Mouse (Mus musculus): ENCODE results near the gene Tango2.

Gene Tango2

DNA sequence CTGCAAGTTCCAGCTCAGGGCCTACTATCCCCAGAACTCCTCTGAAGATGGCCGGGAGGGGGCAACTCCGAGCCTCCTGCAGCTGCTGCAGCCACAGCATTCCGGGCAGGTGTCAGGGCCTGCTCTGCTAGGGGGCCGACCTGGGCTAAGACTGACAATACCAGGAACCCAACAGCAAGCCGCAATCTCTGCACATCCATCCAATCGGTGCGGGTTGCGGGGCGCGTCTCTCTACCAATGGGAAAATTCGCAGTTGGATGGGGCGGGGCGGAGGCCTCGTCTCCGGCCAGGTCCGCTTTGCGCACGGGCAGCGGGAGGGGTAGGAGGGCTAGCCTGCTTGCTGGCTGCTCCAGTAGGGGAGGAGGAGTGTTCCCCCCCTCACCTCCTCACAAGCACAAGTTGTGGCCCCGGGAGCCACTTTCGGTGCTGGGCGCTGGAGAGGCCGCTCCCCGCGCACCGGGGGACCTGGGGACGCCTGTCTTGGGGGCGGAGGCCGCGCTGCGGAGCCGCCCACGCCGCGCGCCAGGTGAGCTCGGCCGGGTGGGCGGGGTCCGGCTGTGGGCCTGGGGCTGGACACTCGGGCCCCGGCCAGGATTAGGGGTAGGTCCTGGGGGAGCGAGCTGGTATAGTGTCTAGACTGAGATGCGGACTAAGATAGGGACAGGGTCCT is at the start of gene Tango2, which contains the start of gene Arvcf:
TSS of gene Tango2 (minus strand) at position 173 of the 670 bp plus-strand sequence.
TSS of gene Arvcf (plus strand) at position 252 of the 670 bp plus-strand sequence.
- DNase-seq (ENCODE audit: low read depth in 2 of 2, low spot score in 2 of 2): no peak

DNA sequence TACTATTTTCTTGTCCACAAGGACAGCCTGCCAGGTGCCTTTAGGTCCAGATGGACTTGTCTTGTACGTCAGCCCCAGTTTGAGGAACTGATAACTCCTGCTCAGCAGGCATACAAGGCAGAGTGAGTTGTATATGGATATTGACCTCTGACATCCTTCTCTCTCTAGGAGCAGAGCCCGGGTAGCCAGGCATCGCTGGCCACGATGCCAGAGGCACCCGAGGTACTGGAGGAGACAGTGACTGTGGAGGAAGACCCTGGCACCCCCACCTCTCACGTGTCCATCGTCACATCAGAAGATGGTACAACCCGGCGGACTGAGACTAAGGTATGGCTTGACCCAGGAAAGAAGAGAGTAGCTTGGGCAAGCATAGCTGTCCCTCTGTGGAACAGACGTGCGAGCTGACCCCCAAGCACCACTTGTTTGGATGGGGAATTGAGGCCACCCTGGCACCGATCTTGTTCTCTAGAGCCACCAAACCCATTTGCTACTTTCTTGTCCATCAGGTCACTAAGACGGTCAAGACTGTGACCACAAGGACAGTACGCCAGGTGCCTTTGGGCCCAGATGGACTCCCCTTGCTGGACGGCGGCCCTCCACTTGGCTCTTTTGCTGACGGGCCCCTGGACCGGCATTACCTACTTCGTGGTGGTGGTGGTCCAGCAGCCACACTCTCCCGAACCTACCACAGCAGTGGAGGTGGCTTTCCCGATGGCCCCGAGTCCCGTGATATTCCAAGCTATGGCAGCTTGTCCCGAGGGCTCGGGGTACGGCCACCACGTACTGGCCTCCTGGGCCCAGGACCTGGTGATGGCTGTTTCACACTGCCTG is 49.1 kb upstream of the Tango2 start:
- DNase-seq (ENCODE audit: low read depth in 2 of 2, low spot score in 2 of 2): no peak

DNA sequence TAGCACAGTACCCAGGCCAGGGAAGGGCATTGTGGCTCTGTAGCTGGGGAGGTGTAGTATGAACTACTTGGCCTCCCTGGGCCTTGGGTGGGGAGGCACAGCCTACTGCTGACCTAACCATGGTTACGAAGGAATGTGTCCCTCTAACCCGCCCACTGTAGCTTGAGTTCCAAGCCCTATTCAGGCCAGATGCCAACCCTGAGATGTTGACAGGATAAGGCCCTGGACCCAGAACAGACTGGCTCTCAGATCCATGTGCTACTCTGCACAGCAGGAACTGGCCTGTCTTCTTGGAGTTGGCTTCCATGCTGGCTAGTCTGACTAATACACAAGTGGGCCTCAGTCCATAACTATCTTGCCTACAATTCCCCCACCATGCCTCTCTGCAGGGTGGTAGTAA is 48.3 kb upstream of the Tango2 start:
- no peak for DNase-seq (ENCODE audit: low read depth in 2 of 2, low spot score in 2 of 2)

DNA sequence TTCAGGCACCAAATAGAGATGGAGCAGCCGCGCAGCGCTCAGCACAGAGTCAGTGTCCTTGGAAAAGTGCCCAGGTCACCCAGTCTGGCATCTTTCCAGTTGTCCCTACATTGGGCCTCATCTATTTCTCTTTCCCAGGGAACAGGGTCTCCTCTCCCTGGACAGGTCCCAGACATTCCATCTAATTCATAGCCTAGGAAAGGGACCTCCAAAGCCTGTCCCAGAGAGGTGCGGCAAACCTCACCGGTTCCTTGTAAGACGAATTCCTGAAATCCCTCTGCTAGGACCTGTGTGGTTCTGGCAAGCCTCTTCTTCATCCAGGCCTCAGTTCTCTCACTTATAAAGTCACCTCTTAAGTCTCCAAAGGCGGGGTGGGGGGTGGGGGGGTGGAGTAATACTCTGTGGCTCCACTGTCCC is 47.7 kb upstream of the Tango2 start:
- DNase-seq (ENCODE audit: low read depth in 2 of 2, low spot score in 2 of 2): no peak

DNA sequence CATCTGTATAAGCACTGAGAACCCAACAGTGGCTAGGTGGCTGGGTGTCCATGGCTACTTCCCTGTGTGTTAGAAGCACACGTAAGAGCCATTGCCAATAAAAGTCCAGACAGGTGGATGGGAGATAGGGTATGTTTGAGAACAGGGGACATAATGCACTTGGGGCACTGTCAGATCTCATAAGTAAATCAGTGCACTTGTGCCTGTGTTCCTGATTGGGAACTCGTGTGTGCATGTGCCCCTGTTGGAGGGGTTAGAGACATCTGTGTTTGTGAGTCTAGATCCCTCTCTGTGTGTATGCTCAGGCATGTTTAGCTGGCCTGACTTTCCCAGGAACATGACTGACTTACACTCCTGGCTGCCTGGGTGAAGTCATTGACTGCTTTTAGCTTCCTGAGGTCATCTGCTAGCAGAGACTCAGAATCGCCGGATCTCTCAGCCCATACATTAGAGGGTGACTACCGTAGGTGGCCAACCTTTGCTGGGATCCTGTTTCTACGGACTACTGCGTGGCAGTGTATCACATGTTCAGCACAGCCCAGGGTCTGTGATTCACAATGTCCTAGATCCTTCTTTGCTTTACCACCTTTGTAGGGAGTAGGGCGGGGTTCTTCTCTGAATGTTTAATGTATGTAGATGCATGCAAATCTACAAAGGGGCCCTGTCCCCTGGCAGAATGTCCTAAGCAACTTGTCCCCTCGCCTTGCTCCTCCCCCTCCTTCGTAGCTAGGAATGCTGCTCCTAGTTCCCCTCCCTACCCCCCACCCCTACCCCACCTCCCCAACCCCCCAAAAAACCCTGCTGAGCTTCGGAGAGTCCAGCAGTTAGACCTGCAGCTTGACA is 47.1 kb upstream of the Tango2 start:
- no peak for DNase-seq (ENCODE audit: low read depth in 2 of 2, low spot score in 2 of 2)

DNA sequence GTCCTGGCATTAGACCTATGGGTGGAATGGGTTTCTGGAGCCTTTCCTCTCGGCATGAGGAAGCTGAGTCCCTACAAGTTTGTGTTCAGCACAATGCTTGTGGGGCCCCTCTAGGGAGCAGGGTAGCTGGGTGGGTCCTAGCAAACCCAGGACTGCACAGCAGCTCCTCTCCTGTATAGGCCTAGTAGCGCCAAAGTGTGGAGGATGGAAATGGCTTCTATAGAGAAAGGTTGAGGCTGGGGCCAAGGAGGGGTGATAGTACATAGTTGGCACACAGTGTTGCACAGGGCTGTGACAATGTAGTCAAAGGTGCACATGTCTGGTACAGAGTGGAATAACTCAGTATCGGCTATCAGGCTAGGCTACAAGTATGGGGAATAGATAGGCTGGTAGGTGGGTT is 46.2 kb upstream of the Tango2 start:
- DNase-seq (ENCODE audit: low read depth in 2 of 2, low spot score in 2 of 2): no peak

DNA sequence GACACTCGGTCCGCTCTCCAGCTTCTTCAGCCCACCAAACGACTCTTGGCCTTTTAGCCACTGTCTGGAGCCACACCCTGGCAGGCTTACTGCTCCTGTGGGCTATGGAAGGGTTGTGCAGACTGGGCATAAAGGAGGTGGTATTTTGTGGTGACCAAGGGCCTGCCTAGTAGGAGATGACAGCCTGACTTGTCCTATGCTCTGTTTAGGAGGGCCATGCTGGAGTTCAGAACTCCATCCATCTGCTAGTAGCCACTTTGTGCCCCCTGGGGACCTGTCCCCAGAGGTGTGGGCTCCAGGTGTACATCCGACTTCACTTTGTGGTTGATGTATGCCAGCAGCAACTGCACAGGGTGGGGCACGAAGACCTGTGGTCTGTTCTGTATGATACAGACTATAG is 45.7 kb upstream of the Tango2 start:
- DNase-seq (ENCODE audit: low read depth in 2 of 2, low spot score in 2 of 2): no peak

DNA sequence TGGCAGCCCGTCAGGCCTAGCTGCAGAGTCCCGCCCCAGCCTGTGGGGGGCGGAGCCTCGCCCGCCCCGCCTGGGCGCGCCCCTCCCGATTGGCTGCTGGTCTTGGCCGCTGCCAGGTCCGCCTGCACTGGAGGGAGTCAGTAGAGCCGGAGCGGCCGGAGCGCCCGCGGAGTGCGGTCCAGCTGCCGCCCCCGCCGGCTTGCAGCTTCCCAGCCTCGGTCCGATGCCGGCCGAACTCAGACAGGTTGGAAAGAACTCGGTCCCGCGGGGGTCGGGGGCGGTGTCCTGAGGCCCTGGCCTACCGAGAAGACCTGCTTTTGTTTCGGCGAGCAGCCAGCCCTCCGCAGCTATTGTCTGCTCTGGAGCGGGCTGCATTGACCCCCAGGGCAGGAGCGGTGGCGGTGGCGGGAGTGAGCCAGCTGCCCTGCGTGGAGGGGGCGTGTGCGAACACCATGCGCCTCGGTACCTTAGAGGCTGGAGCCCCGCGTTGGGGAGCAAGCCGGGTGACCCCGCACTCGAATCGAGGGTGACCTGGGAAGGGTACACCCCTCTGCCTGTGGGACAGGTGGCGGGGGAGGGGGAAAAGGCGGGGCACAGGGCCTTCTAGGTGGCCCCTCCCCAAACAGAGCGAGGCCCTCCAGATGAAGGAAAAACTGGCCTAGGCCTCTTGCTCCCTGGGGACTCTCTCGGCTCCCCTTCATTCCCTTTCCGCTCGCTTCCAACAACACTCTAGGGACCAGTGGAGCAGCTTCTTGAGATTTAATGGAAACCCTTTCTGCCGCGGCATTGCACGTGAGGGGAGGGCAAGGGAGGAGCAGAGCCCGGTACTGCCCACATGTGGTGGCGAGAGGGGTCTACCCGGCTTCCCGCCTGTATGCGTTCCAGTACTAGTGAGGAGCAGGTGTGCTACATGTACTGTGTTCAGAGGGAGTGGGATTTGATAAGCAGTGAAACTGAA is 44.8 kb upstream of the Tango2 start:
- DNase-seq (ENCODE audit: low read depth in 2 of 2, low spot score in 2 of 2): peak; percentile 30 to 50

DNA sequence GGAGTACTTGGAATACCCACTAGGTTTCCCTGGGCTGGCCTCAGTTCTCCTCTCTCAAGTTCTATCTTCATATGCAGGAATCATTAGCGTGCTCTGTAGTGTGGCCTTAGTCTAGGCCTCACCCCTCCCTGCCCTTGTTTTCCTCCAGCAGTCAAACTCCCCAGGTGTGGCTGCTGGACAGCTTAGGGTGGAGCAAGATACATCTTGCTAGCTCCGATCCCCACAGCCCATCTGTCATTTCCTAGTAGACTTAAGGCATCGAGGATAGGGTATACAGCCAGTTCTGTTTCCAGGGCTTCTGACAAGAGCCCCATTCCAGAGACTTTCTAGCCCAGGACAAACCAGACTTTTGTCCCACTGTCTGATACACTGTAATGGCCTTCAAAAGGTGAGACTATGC is 43.8 kb upstream of the Tango2 start:
- DNase-seq (ENCODE audit: low read depth in 2 of 2, low spot score in 2 of 2): no peak

DNA sequence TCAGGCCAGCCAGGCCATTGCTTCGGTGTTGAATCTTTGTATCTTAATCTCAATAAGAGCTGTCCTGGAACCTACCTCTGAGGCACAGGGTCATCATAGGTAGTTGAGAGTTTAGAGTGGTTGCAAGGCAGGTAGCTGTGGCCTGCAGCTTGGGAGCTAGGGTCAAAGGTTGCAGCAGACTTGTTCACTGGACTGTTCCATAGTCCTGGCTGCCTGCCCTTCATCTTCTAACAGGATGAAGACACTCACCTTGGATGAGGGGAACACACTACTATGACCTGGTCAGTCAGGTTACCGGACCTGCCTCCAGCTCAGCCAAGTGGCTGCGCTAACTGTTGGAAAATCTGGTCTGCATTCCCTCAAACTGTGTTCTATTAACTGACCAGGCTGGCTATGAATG is 43.2 kb upstream of the Tango2 start:
- DNase-seq (ENCODE audit: low read depth in 2 of 2, low spot score in 2 of 2): no peak

DNA sequence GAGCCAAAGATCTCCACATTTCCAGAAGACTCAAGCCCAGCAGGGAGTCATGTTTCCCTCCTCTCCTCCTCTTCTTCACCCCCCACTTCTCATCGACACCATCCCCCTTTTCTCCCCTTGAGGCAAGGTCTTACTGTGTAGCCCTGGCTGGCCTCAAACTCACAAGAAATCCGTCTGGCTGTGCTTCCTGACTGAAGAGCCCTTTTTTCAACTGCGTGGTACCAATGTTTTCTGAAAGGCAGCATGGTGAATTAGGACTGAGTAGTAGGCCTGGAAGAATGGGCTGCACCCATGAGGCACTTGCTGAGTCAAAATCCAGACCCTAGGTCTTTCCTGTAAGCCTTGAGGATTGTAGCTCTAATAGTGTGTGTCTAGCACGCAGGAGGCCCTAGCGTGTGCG is 42.5 kb upstream of the Tango2 start:
- no peak for DNase-seq (ENCODE audit: low read depth in 2 of 2, low spot score in 2 of 2)

DNA sequence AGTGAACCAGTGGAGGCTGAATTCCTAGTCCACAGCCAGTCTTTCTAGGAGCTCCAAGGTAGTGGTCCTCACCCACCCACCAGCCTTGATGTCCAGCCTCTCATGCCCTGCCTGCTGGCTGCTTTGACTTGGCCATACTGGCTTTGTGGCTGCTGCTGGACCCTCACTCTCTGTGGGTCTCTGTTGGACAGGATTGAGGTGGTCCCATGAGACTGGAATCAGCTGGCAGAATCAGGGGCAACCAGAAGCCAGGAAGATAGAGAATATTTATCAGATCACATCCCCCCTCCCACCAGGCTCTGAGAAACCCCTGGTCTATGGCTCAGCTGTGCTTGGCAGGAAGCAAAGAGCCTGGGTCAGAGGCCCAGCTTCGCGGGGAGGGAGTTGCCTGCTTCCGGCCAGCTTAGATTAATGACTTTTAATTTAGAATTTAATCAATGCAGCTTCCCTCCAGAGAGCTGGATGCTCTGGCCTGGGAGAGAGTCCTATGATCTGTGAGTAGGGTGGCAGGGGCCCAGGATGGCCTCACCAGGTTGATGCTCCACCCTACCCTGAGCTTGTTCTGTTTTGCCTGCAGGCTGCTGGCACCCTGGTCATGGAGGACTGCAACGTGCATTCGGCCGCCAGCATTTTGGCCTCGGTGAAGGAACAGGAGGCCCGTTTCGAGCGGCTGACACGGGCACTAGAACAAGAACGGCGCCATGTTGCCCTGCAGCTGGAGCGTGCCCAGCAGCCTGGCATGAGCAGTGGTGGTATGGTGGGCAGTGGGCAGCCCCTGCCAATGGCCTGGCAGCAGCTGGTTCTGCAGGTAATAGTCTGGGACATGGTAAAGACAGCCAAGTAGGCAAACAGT is 40.9 kb upstream of the Tango2 start:
- no peak for DNase-seq (ENCODE audit: low read depth in 2 of 2, low spot score in 2 of 2)

DNA sequence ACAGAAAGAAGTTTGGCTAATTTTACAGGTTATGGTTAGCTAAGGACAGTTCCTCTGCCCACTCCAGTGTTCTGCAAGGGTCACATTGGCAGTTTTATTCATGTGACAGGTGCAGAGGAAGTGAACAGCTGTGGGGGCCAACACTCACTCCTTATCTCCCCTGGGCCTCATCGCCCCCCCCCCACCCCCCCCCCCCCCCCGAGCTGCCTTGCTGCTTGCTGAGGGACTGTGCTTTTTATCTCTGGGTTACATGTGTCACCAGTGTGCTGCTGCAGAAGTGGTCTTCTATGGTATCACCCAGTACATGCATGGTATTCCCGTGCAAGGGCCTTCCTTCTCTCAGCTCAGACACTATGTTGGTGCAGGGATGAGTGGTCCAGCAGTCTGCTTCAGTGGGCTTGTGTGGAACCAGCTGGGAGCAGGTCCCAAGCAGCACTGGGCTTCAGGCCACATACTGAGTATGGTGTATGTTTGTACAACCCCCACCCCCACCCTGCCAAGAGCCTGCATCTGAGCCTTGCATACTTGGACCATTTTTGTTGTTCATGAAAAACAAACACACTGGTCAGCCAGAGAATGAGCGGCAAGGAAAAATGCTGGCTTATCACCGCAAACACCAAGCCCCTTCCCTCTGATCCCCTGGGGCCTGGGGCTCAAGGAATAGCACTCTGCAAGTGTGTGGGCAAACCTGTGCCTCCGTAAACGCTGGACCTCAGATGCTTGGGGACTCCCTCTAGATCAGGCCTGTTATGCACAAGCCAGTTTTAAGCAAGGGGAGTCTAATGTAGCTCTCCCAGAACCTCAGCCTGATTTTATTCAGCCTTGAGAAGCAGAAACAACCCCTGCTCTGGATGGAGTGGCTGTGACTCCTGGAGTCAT is 40.0 kb upstream of the Tango2 start:
- DNase-seq (ENCODE audit: low read depth in 2 of 2, low spot score in 2 of 2): no peak

DNA sequence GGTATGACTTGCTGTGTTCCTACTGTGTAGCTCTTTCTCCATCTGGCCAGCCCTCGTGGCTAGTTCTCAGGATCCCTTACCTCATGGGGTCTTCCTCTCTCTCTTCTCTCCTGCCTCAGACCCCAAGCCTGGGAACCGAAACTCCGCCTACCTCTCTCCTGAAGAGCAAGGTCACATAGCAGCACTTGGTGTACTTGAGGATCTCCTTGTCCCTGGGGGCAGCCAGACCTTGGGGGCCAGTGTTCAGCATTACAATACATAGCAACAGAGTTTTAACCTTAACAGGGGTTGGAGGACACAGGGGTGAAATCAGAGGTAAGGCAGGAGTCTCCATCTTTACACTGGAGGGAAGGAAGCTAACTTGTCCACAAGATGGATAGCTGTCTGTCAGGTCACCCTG is 39.1 kb upstream of the Tango2 start:
- DNase-seq (ENCODE audit: low read depth in 2 of 2, low spot score in 2 of 2): no peak

DNA sequence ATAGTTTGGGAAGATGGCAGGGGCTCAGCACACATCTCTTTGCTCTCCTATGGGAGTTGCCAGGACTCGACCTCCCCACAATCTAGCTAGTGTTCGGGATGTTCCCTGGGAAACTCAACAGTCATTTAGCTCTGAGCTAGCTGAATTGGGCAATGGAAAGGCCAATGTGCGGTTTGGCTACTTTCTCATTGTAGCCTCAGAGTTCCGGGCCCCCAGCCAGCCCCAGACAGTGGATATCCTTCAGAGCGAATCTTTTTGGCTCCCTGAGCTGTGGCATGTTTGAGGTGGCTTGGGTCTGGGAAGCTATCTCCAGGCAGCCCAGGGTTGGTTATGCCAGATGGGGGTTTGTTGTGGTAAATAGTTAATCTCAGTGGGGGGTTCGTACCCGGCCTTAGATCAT is 38.5 kb upstream of the Tango2 start:
- DNase-seq (ENCODE audit: low read depth in 2 of 2, low spot score in 2 of 2): no peak

DNA sequence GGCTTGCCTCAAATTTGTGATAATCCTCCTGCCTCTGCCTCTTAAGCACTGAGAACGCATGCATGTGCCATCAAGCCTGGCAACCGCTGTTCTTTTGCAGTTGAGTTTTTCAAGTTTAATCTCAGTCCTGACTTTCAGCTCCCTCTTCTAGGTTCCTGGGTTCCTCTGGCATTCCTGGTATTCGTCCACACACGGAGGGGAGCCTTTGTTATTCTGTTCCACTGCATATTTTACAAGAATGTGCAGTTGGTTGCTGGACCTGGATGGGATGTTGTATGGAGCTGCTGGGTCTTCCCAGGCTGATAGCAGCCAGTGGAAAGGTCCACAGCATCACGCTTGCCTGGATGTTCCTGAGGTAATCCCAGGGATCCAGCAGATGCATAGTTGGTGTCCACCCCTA is 37.5 kb upstream of the Tango2 start:
- no peak for DNase-seq (ENCODE audit: low read depth in 2 of 2, low spot score in 2 of 2)

DNA sequence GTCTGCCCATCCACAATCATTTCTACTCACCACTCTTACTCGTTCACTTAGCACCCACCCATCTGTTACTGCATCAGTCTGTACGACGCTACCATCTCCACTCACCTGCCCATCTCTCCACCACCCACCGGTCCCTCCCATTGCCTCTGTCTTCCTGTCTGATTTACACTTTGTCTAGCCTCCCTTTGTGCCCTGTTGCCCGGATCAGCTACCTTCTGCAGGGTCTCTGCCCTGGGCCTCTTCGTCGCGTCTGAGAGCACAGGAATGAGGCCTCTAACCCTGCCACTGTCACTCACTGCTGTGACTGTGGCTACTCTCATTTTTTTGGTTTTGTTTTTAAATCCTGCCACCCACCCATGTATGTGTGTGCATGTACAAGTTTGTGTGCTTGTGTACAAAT is 36.8 kb upstream of the Tango2 start:
- no peak for DNase-seq (ENCODE audit: low read depth in 2 of 2, low spot score in 2 of 2)

DNA sequence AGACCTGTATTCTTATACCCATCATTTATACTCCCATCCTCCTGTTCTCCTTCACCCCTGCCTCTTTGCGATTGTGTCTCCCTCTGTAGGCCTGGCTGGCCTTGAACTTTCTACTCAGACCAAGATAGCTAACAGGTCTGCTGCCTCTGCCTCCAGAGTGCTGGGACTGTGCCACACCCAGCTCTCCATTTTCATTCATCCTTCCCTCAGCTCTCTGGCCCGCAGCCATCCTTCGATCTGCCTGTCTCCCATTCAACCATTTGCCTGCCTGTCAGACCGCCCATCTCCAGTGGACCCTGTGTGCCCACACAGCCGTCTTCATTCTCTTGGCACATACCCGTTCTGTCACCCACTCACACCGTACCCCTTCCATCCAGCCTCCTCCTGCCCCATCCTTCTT is 36.3 kb upstream of the Tango2 start:
- no peak for DNase-seq (ENCODE audit: low read depth in 2 of 2, low spot score in 2 of 2)

DNA sequence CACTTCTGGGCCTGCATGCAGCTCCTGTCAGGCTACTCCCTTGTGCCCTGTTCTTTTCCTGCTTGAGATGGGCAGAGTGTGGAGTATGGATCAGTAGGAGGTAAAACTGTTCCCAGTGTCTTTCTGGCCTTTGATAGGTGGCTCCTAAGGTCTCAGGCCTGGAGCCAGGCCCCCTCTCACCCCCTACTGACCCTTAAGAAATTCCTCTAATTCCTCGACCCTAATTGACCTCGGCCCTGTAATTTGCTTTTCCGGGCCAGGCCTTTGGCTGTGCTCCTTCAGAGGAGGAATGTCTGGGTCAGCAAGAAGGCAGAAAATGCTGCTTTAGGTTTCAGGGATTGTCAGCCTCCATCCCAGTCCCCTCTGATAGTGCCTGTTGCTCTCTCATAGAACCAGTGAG is 35.9 kb upstream of the Tango2 start:
- DNase-seq (ENCODE audit: low read depth in 2 of 2, low spot score in 2 of 2): no peak

All from CD8-positive naive resting alpha-beta T cell, adult 2 months (primary cell).